Mouse (Mus musculus): Measurements from ENCODE around the gene Pdzd2.
"Not testable (repeated sequence)": the region's sequence is repeated elsewhere in the genome, so short reads cannot be mapped to it uniquely, and the experiment has no call there.

The Pdzd2 gene

GRCm38 (mm10) chr15:12380057-12380456 is 359.7 kb downstream of the Pdzd2 start:
- DNase-seq (ENCODE audit: low read depth, low spot score): no peak

- no peak for DNase-seq (ENCODE audit: low read depth, low spot score)
Observed at GRCm38 (mm10) chr15:12377800-12378199, 361.9 kb downstream of the Pdzd2 start.

- no peak for DNase-seq (ENCODE audit: low read depth, low spot score)
Observed at GRCm38 (mm10) chr15:12376491-12377069, 363.1 kb downstream of the Pdzd2 start.

- peak; percentile 94 for DNase-seq (ENCODE audit: low read depth, low spot score)
Observed at GRCm38 (mm10) chr15:12375641-12376311, 363.9 kb downstream of the Pdzd2 start.

GRCm38 (mm10) chr15:12374916-12375315 is 364.8 kb downstream of the Pdzd2 start:
- peak; percentile 50 for DNase-seq (ENCODE audit: low read depth, low spot score)

- DNase-seq (ENCODE audit: low read depth, low spot score): no peak
Observed at GRCm38 (mm10) chr15:12373918-12374317, 365.8 kb downstream of the Pdzd2 start.

- no peak for DNase-seq (ENCODE audit: low read depth, low spot score)
Observed at GRCm38 (mm10) chr15:12373496-12373895, 366.2 kb downstream of the Pdzd2 start.

- DNase-seq (ENCODE audit: low read depth, low spot score): peak; percentile 86
Observed at GRCm38 (mm10) chr15:12371183-12371582, 368.5 kb downstream of the Pdzd2 start.

GRCm38 (mm10) chr15:12370096-12370495 is 369.6 kb downstream of the Pdzd2 start:
- no peak for DNase-seq (ENCODE audit: low read depth, low spot score)

GRCm38 (mm10) chr15:12368850-12369249 is 370.9 kb downstream of the Pdzd2 start:
- no peak for DNase-seq (ENCODE audit: low read depth, low spot score)

GRCm38 (mm10) chr15:12368357-12368756 is 371.4 kb downstream of the Pdzd2 start:
- no peak for DNase-seq (ENCODE audit: low read depth, low spot score)

- DNase-seq (ENCODE audit: low read depth, low spot score): no peak
Observed at GRCm38 (mm10) chr15:12367306-12368080, 372.2 kb downstream of the Pdzd2 start.

- DNase-seq (ENCODE audit: low read depth, low spot score): not testable (repeated sequence)
Observed at GRCm38 (mm10) chr15:12366580-12367305, 373.0 kb downstream of the Pdzd2 start.

- no peak for DNase-seq (ENCODE audit: low read depth, low spot score)
Observed at GRCm38 (mm10) chr15:12366072-12366469, 373.7 kb downstream of the Pdzd2 start.

GRCm38 (mm10) chr15:12365416-12366071 is 374.2 kb downstream of the Pdzd2 start:
- DNase-seq (ENCODE audit: low read depth, low spot score): no peak

GRCm38 (mm10) chr15:12364096-12364495 is 375.6 kb downstream of the Pdzd2 start:
- no peak for DNase-seq (ENCODE audit: low read depth, low spot score)

GRCm38 (mm10) chr15:12362701-12363040 is 377.1 kb downstream of the Pdzd2 start:
- no peak for DNase-seq (ENCODE audit: low read depth, low spot score)

GRCm38 (mm10) chr15:12362001-12362700 is 377.6 kb downstream of the Pdzd2 start:
- no peak for DNase-seq (ENCODE audit: low read depth, low spot score)

- DNase-seq (ENCODE audit: low read depth, low spot score): no peak
Observed at GRCm38 (mm10) chr15:12360519-12361212, 379.1 kb downstream of the Pdzd2 start.

- no peak for DNase-seq (ENCODE audit: low read depth, low spot score)
Observed at GRCm38 (mm10) chr15:12358384-12358783, 381.3 kb downstream of the Pdzd2 start.

Measured in ZHBTc4 (cell line).